Mouse (Mus musculus) CH12.LX (cell line): ENCODE measurements around the gene Ankrd9.

Source experiments
- CTCF ChIP-seq, 2 experiments: IDR thresholded peaks in 1 of 2; conservative IDR thresholded peaks in 1 of 2; 2 replicates each; pipeline ENCODE4 v1.5.1; 2011 to 2012; ENCODE audit warnings: low read depth in 2 of 2, low read length in 2 of 2, improper control_type of control experiment in 1 of 2, inconsistent platforms in 1 of 2, mild to moderate bottlenecking in 1 of 2, moderate library complexity in 1 of 2
- EP300 ChIP-seq: IDR thresholded peaks from 2 replicates; pipeline ENCODE4 v1.6.1; 2011; ENCODE audit warnings: low read length, improper control_type of control experiment
- HCFC1 ChIP-seq: IDR thresholded peaks from 2 replicates; pipeline ENCODE4 v1.6.1; 2012; ENCODE audit warnings: low read depth, mild to moderate bottlenecking, inconsistent platforms, low read length, improper control_type of control experiment
- MAZ ChIP-seq: IDR thresholded peaks from 2 replicates; pipeline ENCODE4 v1.6.1; 2012; ENCODE audit warnings: low read depth, mild to moderate bottlenecking, inconsistent platforms, low read length, improper control_type of control experiment, moderate library complexity
- MEF2A ChIP-seq: IDR thresholded peaks from 2 replicates; pipeline ENCODE4 v1.6.1; 2014; ENCODE audit warnings: low read depth, mild to moderate bottlenecking, inconsistent platforms, low read length, improper control_type of control experiment, borderline replicate concordance
- NELFE ChIP-seq: IDR thresholded peaks from 2 replicates; pipeline ENCODE4 v1.6.1; 2011; ENCODE audit warnings: low read depth, low read length, improper control_type of control experiment
- POLR2A ChIP-seq: IDR thresholded peaks from 2 replicates; pipeline ENCODE4 v1.6.1; 2011; ENCODE audit warnings: low read depth, mild to moderate bottlenecking, improper control_type of control experiment, low read length
- POLR2AphosphoS2 ChIP-seq: IDR thresholded peaks from 2 replicates; pipeline ENCODE4 v1.6.1; 2011; ENCODE audit warnings: low read depth, low read length, improper control_type of control experiment
- USF2 ChIP-seq: conservative IDR thresholded peaks from 2 replicates; pipeline ENCODE4 v1.6.1; 2011; ENCODE audit warnings: low read depth, low read length, improper control_type of control experiment
- ZC3H11A ChIP-seq: IDR thresholded peaks from 2 replicates; pipeline ENCODE4 v1.6.1; 2012; ENCODE audit warnings: low read depth, mild to moderate bottlenecking, inconsistent platforms, low read length, improper control_type of control experiment
- ZKSCAN1 ChIP-seq: IDR thresholded peaks from 2 replicates; pipeline ENCODE4 v1.6.1; 2012; ENCODE audit warnings: low read depth, inconsistent platforms, low read length, improper control_type of control experiment, borderline replicate concordance
- ZNF384 ChIP-seq: IDR thresholded peaks from 2 replicates; pipeline ENCODE4 v1.6.1; 2012; ENCODE audit warnings: low read depth, low read length, improper control_type of control experiment, inconsistent platforms

DNA sequence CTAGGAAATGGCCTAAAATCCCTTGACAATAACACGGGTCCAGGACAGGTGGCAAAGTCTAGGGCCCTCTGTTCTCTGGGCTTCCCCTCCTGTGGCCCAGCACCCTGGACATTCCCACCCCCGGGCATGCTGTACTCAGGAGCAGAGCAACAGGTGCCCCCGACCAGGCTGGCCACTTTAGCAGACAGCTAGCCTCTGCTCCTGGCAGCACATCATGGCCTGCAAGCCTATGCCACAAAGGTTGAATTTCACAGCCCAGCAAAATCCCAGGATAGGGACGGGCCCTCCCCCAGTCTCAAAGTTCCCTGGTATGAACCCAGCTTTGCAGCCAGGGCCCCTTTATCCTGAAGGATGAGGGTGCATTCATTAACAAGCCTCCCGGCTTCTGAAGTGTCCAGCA is 3.5 kb downstream of the Ankrd9 start:
- no peak for TF ChIP-seq MEF2A
- no peak for TF ChIP-seq POLR2AphosphoS2
- no peak for TF ChIP-seq USF2
- no peak for TF ChIP-seq POLR2A
- no peak for TF ChIP-seq EP300
- no peak for TF ChIP-seq ZC3H11A
- TF ChIP-seq MAZ = no peak
- no peak for TF ChIP-seq NELFE
- no peak for TF ChIP-seq ZKSCAN1
- TF ChIP-seq CTCF (conservative IDR thresholded peaks at IDR 0.05 in 1 of 2, IDR thresholded peaks at IDR 0.05 in 1 of 2; ENCODE audit: low read depth in 2 of 2, low read length in 2 of 2) = no peak
- no peak for TF ChIP-seq HCFC1
- no peak for TF ChIP-seq ZNF384
